7 mouse cellular contexts compared by ENCODE assay signal in the genomic region with DNA sequence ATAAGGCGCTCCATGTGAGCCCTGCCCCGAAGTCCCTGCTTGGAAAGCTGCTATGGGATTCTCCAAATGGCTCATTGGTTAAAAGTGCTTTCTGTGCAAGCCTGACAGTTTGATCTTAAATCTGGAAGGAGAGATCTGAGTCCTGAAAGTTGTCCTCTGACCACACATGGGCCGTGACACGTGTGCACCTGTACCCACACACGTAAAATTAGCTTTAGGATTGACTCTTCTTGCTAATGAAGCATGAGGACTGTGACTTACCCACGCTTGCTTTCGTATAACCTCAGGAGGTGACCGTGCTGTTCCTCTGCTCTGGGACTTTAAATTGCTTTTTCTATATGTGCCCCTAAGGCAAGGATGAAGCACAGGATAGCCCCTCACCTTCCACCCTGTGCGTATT. TPM values are rescaled to one million over a fixed set of nuclear protein-coding genes. Genes with fewer than 3 reads are reported as not detected.
DNase-seq lines count a peak whose midpoint lies in the region; ATAC-seq and TF ChIP-seq lines count a peak whose summit lies in the region.

No protein-coding gene starts in this region.

- no peaks in the 10 kb centered on the region for H3K9me3 ChIP-seq in lung, postnatal 0 days (ENCODE audit: low read length)
- no peaks in the 10 kb centered on the region for H3K9me3 ChIP-seq in forebrain, embryonic 14.5 days (replicated peaks; ENCODE audit: control insufficient read depth, low read length)
- no peaks in the 10 kb centered on the region for H3K9me3 ChIP-seq in limb, embryonic 15.5 days
- no peaks in the 10 kb centered on the region for H3K9me3 ChIP-seq in stomach, embryonic 15.5 days

- peaks cover 41% of the 10 kb centered on the region for H3K36me3 ChIP-seq in lung, postnatal 0 days (ENCODE audit: insufficient read depth, low read length)
- H3K36me3 ChIP-seq in forebrain, embryonic 14.5 days (ENCODE audit: control insufficient read depth, insufficient read depth, low read length): peaks cover 93% of the 10 kb centered on the region
- peaks cover 81% of the 10 kb centered on the region for H3K36me3 ChIP-seq in limb, embryonic 15.5 days
- H3K36me3 ChIP-seq in stomach, embryonic 15.5 days: peaks cover 65% of the 10 kb centered on the region

- WGBS in lung, postnatal 0 days: 59% methylated on average over 9 of the region's 9 CpGs
- 81% methylated on average over 9 of the region's 9 CpGs for WGBS in forebrain, embryonic 14.5 days
- WGBS in limb, embryonic 15.5 days: 74% methylated on average over 9 of the region's 9 CpGs
- WGBS in stomach, embryonic 15.5 days: 80% methylated on average over 9 of the region's 9 CpGs

- H3K9ac ChIP-seq in lung, postnatal 0 days (replicated peaks; ENCODE audit: low read depth): no peak overlapping the region
- peak overlapping the region; percentile 99; the same call in 1 of the 2 replicates for H3K9ac ChIP-seq in forebrain, embryonic 14.5 days (ENCODE audit: low read length)
- no peak overlapping the region for H3K9ac ChIP-seq in limb, embryonic 15.5 days
- H3K9ac ChIP-seq in stomach, embryonic 15.5 days: 0 out of 2 replicates have a peak overlapping the region, but pooled peaks have one; percentile 4

- peak overlapping the region; percentile 67; the same call in 1 of the 2 replicates for H3K4me3 ChIP-seq in lung, postnatal 0 days (ENCODE audit: low read depth, low read length)
- H3K4me3 ChIP-seq in forebrain, embryonic 14.5 days (ENCODE audit: low read depth, low read length): peak overlapping the region; percentile 99
- peak overlapping the region; percentile 80; the same call in 1 of the 2 replicates for H3K4me3 ChIP-seq in limb, embryonic 15.5 days
- H3K4me3 ChIP-seq in stomach, embryonic 15.5 days (replicated peaks): peak overlapping the region; percentile 66

- 0 out of 2 replicates have a peak overlapping the region, but pooled peaks have one; percentile 38 for H3K27ac ChIP-seq in lung, postnatal 0 days (ENCODE audit: low read length)
- no peak overlapping the region for H3K27ac ChIP-seq in forebrain, embryonic 14.5 days (ENCODE audit: low read depth, low read length)
- no peak overlapping the region for H3K27ac ChIP-seq in limb, embryonic 15.5 days
- no peak overlapping the region for H3K27ac ChIP-seq in stomach, embryonic 15.5 days

- no peak for TF ChIP-seq CTCF in lung, postnatal 0 days (IDR thresholded peaks at IDR 0.05)

- H3K4me2 ChIP-seq in lung, postnatal 0 days (replicated peaks; ENCODE audit: low read depth, low read length): peak overlapping the region; percentile 70
- H3K4me2 ChIP-seq in forebrain, embryonic 14.5 days (ENCODE audit: low read length): peak overlapping the region; percentile 99
- H3K4me2 ChIP-seq in limb, embryonic 15.5 days: peak overlapping the region; percentile 84
- H3K4me2 ChIP-seq in stomach, embryonic 15.5 days: peak overlapping the region; percentile 93

- ATAC-seq in lung, postnatal 0 days: no peak
- ATAC-seq in forebrain, embryonic 14.5 days: no peak
- ATAC-seq in limb, embryonic 15.5 days (ENCODE audit: insufficient number of reproducible peaks, low FRiP score, low TSS enrichment, low read depth): no peak
- no peak for ATAC-seq in stomach, embryonic 15.5 days (ENCODE audit: insufficient read depth, low FRiP score, low read depth)

- DNase-seq in lung, postnatal 0 days (ENCODE audit: low spot score): no peak
- no peak for DNase-seq in lung, adult 18-20 months
- DNase-seq in forebrain, embryonic 14.5 days (ENCODE audit: low spot score): no peak
- no peak for DNase-seq in ovary, postnatal 36 days (ENCODE audit: low spot score)
- DNase-seq in left cerebral cortex, postnatal 25 days (ENCODE audit: low spot score in 2 of 2): no peak

- TF ChIP-seq EP300 in lung, postnatal 0 days (IDR thresholded peaks at IDR 0.05): no peak

- peaks cover 37% of the 10 kb centered on the region for H3K4me1 ChIP-seq in lung, postnatal 0 days (ENCODE audit: insufficient read depth, low read depth, low read length)
- peaks cover 25% of the 10 kb centered on the region for H3K4me1 ChIP-seq in forebrain, embryonic 14.5 days (ENCODE audit: control insufficient read depth, insufficient read depth, low read length)
- H3K4me1 ChIP-seq in limb, embryonic 15.5 days: peaks cover 76% of the 10 kb centered on the region
- peaks cover 65% of the 10 kb centered on the region for H3K4me1 ChIP-seq in stomach, embryonic 15.5 days

- intact Hi-C loops in left cerebral cortex, postnatal 25 days (cut with DNase I): no loop called here

- no peaks in the 10 kb centered on the region for H3K27me3 ChIP-seq in lung, postnatal 0 days (replicated peaks; ENCODE audit: insufficient read depth, low read length)
- H3K27me3 ChIP-seq in forebrain, embryonic 14.5 days (replicated peaks; ENCODE audit: control insufficient read depth, insufficient read depth, low read length): no peaks in the 10 kb centered on the region
- no peaks in the 10 kb centered on the region for H3K27me3 ChIP-seq in limb, embryonic 15.5 days
- no peaks in the 10 kb centered on the region for H3K27me3 ChIP-seq in stomach, embryonic 15.5 days (replicated peaks)

RNA-seq across cellular contexts. Expression of a gene that starts 5.6 kb away (rescaled TPM):
- 99.3 and 118 TPM in 2 replicates for polyA plus RNA-seq in lung, postnatal 0 days (2015; fragmentation: Nextera tagmentation; extraction: Ambion mirVana)
- polyA plus RNA-seq in forebrain, embryonic 14.5 days (2014; fragmentation: Nextera tagmentation; extraction: Ambion mirVana): 220 and 266 TPM in 2 replicates
- polyA plus RNA-seq in limb, embryonic 15.5 days (2015; fragmentation: Nextera tagmentation; extraction: Ambion mirVana): 200 and 221 TPM in 2 replicates
- 266 and 297 TPM in 2 replicates for polyA plus RNA-seq in stomach, embryonic 15.5 days (2015; fragmentation: Nextera tagmentation; extraction: Ambion mirVana)
- 100 to 1,000 TPM; 585 to 640 TPM for total RNA-seq in left cerebral cortex, postnatal 25 days (2021)

RNA-seq across cellular contexts. Expression of a gene that starts 33.8 kb away (rescaled TPM):
- 0.53 and 0.60 TPM in 2 replicates for polyA plus RNA-seq in lung, postnatal 0 days (2015; fragmentation: Nextera tagmentation; extraction: Ambion mirVana)
- 0.10 and 0.42 TPM in 2 replicates for polyA plus RNA-seq in forebrain, embryonic 14.5 days (2014; fragmentation: Nextera tagmentation; extraction: Ambion mirVana)
- 0.20 and 0.41 TPM in 2 replicates for polyA plus RNA-seq in limb, embryonic 15.5 days (2015; fragmentation: Nextera tagmentation; extraction: Ambion mirVana)
- polyA plus RNA-seq in stomach, embryonic 15.5 days (2015; fragmentation: Nextera tagmentation; extraction: Ambion mirVana): 0.12 and 0.15 TPM in 2 replicates
- total RNA-seq in left cerebral cortex, postnatal 25 days (2021): 1 to 10 TPM; 2.2 to 2.3 TPM

Comparison
In these comparisons a context has a peak if more than half of its experiments do, and no peak if none do; other contexts are left out.
1. H3K9ac ChIP-seq: peak in forebrain, embryonic 14.5 days (single experiment) and stomach, embryonic 15.5 days (single experiment); none in lung, postnatal 0 days (single experiment) and limb, embryonic 15.5 days (single experiment).
2. Peak in every context shown above with its lines, with median percentiles within 50 percentile points of each other: H3K4me2 ChIP-seq and H3K4me3 ChIP-seq.